Mouse (Mus musculus): ENCODE data around the gene Arl4a.

- TF ChIP-seq CTCF (conservative IDR thresholded peaks at IDR 0.05 in 1 of 2, IDR thresholded peaks at IDR 0.05 in 1 of 2; ENCODE audit: low read depth in 2 of 2, low read length in 2 of 2): no peak
- TF ChIP-seq EP300 (IDR thresholded peaks at IDR 0.05; ENCODE audit: low read length): no peak
- no peak for TF ChIP-seq SMC3 (IDR thresholded peaks at IDR 0.05; ENCODE audit: low read depth, low read length)
- no peak for TF ChIP-seq E2F4 (IDR thresholded peaks at IDR 0.05; ENCODE audit: insufficient replicate concordance, low read depth, low read length)
- no peak for TF ChIP-seq ZNF384 (IDR thresholded peaks at IDR 0.05; ENCODE audit: low read depth, low read length)
- TF ChIP-seq JUND (conservative IDR thresholded peaks at IDR 0.05; ENCODE audit: low read depth, low read length): no peak
- TF ChIP-seq TCF12 (IDR thresholded peaks at IDR 0.05; ENCODE audit: low read depth, low read length): no peak
These were observed 68.3 kb downstream of the Arl4a start for GRCm38 (mm10) chr12:39969500-39969899.

Data from CH12.LX (cell line).